Mouse (Mus musculus) adrenal gland, postnatal 25 days (tissue): Measurements from ENCODE around the gene Isca2. TPM values are rescaled to one million over a fixed set of nuclear protein-coding genes. Genes with fewer than 3 reads are reported as not detected.

ENCODE experiments used
- DNase-seq: peaks from one replicate; pipeline ENCODE4 v3.0.0; 2021; ENCODE audit warnings: mixed read lengths
- long read RNA-seq: library from polyadenylated mRNA; stranded (forward); transcript quantifications from one replicate; pipeline ENCODE4 v2.0.0, GENCODE M21; 2021
- total RNA-seq: library from RNA; stranded (reverse); gene quantifications from 2 replicates; pipeline ENCODE4 v1.2.3, GENCODE M21; 2021

The Isca2 gene
- 67.6 and 83.1 TPM in 2 replicates for total RNA-seq
- long read RNA-seq, transcript Isca2-203 (3 exons, 485 nt): minor isoform, 8 of 50 reads
- long read RNA-seq, transcript Isca2-201 (4 exons, 883 nt): major isoform, 21 of 50 reads
- long read RNA-seq, transcript Isca2-208 (4 exons, 727 nt): minor isoform, 6 of 50 reads
- long read RNA-seq, transcript Isca2-209 (2 exons, 843 nt): minor isoform, 9 of 50 reads
- long read RNA-seq, partial matches to known transcripts: 0 of 50 reads
- long read RNA-seq, other reads (novel, unspliced or antisense): 0 of 50 reads

- DNase-seq: peak; percentile 95
Observed at GRCm38 (mm10) chr12:84772726-84773441, at the start of gene Isca2, which contains the start of gene Npc2. Isca2 (plus strand) TSS chr12:84773251. Npc2 (minus strand) TSS chr12:84773152.

GRCm38 (mm10) chr12:84726391-84726790 is 46.7 kb upstream of the Isca2 start:
- no peak for DNase-seq

GRCm38 (mm10) chr12:84726986-84727385 is 46.1 kb upstream of the Isca2 start:
- no peak for DNase-seq

- no peak for DNase-seq
Observed at GRCm38 (mm10) chr12:84727434-84727833, 45.6 kb upstream of the Isca2 start.

GRCm38 (mm10) chr12:84728421-84728820 is 44.6 kb upstream of the Isca2 start:
- DNase-seq: no peak

GRCm38 (mm10) chr12:84733366-84733765 is 39.7 kb upstream of the Isca2 start:
- DNase-seq: no peak

GRCm38 (mm10) chr12:84743496-84743895 is 29.6 kb upstream of the Isca2 start:
- DNase-seq: no peak

GRCm38 (mm10) chr12:84745700-84746099 is 27.4 kb upstream of the Isca2 start:
- no peak for DNase-seq

GRCm38 (mm10) chr12:84748134-84748533 is 24.9 kb upstream of the Isca2 start:
- no peak for DNase-seq

- DNase-seq: peak; percentile 45
Observed at GRCm38 (mm10) chr12:84750661-84751060, 22.4 kb upstream of the Isca2 start.

GRCm38 (mm10) chr12:84752131-84752977 is 20.7 kb upstream of the Isca2 start:
- no peak for DNase-seq

GRCm38 (mm10) chr12:84755008-84755695 is 17.9 kb upstream of the Isca2 start:
- peak; percentile 75 for DNase-seq

- DNase-seq: no peak
Observed at GRCm38 (mm10) chr12:84756016-84756415, 17.0 kb upstream of the Isca2 start.

- DNase-seq: no peak
Observed at GRCm38 (mm10) chr12:84759063-84759462, 14.0 kb upstream of the Isca2 start.

- no peak for DNase-seq
Observed at GRCm38 (mm10) chr12:84762532-84762931, 10.5 kb upstream of the Isca2 start.

- no peak for DNase-seq
Observed at GRCm38 (mm10) chr12:84763577-84764218, 9.4 kb upstream of the Isca2 start.

GRCm38 (mm10) chr12:84764756-84765155 is 8.3 kb upstream of the Isca2 start:
- no peak for DNase-seq

- no peak for DNase-seq
Observed at GRCm38 (mm10) chr12:84765506-84765905, 7.5 kb upstream of the Isca2 start.

GRCm38 (mm10) chr12:84766113-84766735 is 6.8 kb upstream of the Isca2 start:
- no peak for DNase-seq

GRCm38 (mm10) chr12:84767510-84767909 is 5.5 kb upstream of the Isca2 start:
- DNase-seq: no peak

- DNase-seq: no peak
Observed at GRCm38 (mm10) chr12:84769624-84770023, 3.4 kb upstream of the Isca2 start.
